Mouse (Mus musculus) v-Abl transformed pro-B cells (cell line): ENCODE data around the gene Cdh23.

Experiments used
- in situ Hi-C, 2 experiments: fragments of 400-800 bp; cut with MboI; formaldehyde crosslinking; loops; one replicate each; pipeline ENCODE4 v1.15.1; 2025; ENCODE audit not compliant: unreplicated experiment in 2 of 2

The Cdh23 gene

DNA sequence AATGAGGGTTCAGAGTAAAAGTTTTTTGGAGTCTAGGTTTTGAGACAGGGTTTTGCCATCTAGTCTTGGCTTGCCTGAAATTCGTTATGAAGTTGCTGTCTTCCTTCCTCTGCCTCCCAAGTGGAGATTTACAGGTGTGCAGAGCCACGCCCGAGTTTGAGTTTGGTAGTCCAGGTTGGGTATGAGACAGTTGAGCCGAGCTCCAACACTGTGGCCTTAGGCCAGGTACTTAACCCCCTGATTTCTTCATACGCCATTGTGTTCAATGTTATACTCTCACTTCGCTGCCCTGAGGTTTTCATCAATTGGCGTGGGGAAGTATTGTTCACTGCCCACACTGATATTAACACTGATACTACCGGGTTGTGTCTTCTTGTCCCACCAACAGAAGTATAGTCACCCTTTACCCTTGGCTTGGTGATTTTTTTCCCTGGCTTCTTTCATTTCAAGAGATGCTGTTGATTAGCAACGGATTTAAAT is 414.7 kb downstream of the Cdh23 start:
- in situ Hi-C loops = loop anchor here in 1 of 2 experiments (10.0 kb wide), 1 partner anchor 463 kb away; no protein-coding TSS in a partner anchor

DNA sequence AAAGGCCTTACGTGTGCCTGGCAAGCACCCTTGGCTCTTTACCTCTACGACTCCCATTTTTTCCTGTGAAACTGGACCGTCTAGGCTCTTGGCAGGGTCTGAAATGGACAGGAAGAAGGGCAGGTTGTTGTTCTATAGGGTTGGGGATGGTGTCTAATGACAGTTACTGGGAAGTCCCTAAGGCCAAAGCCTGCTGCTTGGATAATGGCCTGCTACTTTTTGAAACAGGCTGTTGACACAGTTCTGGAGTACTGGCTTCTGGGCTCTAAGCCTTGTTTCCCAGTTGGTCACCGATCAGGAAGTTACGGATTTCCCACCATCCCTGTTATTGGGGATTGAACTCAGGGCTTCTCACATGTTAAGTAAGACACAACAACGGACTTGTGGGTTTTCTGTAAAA is 415.9 kb downstream of the Cdh23 start:
- in situ Hi-C loops = loop anchor here in 1 of 2 experiments (10.0 kb wide), 1 partner anchor 464 kb away; no protein-coding TSS in a partner anchor

DNA sequence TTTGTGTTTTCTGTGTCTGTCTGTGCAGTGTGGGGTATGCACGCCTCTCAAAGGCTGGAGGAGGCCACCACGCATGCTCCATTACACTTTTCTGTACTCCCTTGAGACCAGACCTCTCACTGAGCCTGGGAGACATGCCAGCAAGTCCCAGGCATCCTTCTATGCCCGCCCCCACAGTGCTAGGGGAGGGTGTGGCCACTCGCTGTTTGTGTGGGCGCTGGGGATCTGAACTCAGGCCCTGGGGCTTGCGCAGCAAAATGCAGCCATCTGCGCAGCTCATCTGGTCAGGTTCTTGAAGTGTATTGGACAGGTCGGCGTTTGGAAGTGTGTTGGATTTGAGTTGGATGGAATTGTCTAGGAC is 416.4 kb downstream of the Cdh23 start:
- in situ Hi-C loops = loop anchor here in 1 of 2 experiments (10.0 kb wide), 1 partner anchor 465 kb away; no protein-coding TSS in a partner anchor

DNA sequence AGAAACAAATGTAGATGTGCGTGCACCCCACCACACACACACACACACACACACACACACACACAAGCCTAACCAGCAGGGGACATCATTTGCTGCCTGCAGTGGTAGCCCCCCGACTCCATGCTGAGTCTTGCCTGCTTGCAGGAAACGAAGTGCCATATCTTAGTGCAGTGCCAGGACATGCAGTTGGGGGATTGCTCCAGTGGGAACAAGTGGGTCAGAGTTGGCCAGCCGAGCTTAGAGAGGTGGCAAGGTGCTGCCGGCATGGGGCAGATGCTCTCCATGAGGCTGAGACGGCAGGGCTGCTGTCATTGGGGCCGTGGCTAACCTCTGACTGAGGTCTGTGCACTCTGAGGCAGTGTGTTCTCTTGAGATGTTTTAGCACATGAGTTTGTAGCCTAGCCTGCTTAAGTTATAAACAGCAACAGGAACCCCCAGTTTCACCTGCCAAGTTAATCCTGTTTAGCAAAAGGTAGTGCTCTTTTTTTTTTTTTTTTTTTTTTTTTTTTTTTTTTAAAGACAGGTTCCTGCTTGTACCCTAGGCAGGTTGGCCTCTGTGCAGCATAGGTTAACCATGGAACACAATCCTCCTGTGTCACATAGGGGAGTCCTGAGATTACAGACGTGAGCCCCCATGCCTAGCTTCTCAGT is 416.9 kb downstream of the Cdh23 start:
- in situ Hi-C loops = no loop called here

DNA sequence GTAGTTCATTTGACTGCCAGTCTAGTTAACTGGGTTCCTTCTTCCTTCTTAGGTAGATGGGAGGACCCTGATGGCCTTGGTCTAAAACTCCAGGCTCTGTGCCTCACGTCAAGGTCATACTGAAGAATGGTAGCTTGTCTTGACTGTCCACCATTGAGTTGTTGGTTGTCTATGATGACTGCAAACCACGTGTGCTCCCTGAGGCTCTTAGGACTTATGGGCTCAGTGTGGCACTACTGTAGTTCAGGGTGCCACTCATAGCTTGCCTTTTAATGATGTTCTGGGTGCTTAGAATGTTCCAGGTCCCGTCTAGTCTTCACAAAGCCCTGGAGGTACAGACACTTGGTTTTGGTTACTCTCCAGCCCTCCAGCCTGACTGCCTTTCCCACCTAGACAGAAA is 417.5 kb downstream of the Cdh23 start:
- in situ Hi-C loops = no loop called here

DNA sequence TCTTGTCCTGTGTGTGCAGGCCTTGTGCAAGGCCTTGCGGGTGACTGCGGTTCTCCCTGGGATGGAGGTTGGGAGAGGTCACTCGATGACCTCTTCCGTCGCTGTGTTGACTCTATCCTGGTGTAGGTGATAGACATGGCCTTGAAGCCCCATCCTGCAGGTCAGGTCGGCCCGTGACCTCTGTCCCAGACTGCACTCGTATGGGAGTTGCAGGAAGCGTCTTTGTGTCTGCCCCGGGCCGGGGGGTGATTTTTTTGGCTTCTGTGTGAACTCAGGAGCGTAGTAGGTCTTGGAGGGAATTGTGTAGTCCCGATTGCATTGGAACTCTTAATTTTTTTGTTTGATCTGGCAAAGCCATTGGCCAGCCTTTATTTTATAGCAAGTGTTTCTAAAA is 418.3 kb downstream of the Cdh23 start:
- in situ Hi-C loops = no loop called here

DNA sequence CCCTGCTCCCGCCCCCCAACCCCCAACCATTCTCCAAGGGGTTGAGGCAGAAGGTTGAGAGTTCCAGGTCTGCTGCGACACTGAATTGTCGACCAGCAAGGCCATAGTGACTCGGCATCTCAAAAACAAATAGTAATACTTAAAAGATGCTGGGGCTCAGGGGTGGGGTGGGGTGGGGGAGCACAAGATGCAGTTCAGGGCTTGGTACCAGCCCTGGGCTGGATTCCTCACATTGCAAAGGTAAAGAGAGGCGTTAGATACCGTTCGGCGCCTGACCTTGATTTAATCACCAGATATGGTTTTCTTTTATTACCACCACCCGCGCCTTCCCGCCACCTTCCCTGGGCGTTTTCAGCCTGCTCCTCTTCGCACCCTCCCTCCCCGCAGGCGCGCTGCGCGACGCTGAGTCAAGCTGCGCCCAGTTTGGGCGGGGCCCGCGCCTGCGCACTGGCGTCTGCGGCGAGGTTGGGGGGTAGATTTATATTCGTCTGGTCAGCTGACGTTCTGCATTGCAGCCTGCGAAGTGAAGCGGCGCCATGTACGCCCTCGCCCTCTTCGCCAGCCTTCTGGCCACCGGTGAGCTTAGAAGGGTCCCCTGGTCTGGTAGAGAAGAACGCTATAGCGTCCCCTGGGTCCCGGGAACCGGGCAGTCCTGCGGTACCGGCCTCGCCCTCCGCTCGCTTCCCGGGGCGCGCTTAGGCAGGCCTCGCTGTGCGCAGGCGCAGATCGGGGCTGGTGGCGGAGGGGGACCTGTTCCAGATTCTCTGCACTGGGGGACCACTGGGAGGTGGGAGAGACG is 418.9 kb downstream of the Cdh23 start, which contains the start of gene Psap:
Gene Psap (plus strand): TSS at position 421 of the 799 bp plus-strand sequence.
- in situ Hi-C loops = no loop called here

DNA sequence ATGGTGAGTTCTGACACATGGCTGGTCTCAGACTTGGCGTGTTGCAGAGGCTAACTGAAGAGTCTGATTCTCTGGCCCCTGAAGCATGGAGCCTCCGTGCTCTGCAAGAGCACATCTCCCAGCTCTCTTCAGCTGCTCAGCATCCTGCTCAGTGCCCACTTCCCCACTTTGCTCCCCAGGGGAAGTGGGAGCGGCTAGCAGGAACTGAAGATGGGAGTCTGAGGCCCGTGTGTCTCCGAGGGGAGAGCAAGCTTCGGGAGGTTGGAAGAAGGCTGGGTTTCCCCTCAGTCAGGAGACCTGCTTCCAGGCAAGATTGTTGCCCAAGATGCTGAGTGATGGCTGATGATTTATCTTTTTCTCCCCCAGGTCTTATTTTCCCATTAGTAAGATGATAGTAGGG is 422.9 kb downstream of the Cdh23 start:
- in situ Hi-C loops = no loop called here

DNA sequence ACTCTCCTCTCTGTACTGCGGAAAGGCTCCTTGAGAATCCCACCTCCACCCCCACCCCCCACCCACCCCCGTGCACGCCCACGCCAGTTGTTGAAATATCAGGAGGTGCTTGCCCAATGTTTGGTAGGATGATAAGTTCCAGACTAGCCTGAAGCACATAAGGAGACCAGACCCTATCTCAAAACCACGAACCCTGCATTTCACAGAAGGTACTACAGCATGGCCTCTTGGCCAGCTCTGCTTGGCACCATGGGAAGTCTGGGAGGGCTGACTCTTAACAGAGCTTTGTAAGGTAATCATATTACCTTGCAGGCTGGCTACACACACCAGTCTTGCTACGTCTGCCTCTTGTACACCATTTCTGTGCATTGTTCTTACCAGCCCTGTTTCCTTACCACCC is 424.0 kb downstream of the Cdh23 start:
- in situ Hi-C loops = no loop called here

- in situ Hi-C loops = no loop called here
Observed at GRCm38 (mm10) chr10:60271015-60271414, 425.3 kb downstream of the Cdh23 start.

GRCm38 (mm10) chr10:60269141-60270064 is 426.9 kb downstream of the Cdh23 start:
- in situ Hi-C loops = no loop called here

- in situ Hi-C loops = no loop called here
Observed at GRCm38 (mm10) chr10:60268738-60269137, 427.6 kb downstream of the Cdh23 start.

GRCm38 (mm10) chr10:60266842-60267401 is 429.4 kb downstream of the Cdh23 start:
- in situ Hi-C loops = no loop called here

GRCm38 (mm10) chr10:60265252-60265651 is 431.0 kb downstream of the Cdh23 start:
- in situ Hi-C loops = no loop called here

GRCm38 (mm10) chr10:60263351-60263750 is 432.9 kb downstream of the Cdh23 start:
- in situ Hi-C loops = no loop called here

DNA sequence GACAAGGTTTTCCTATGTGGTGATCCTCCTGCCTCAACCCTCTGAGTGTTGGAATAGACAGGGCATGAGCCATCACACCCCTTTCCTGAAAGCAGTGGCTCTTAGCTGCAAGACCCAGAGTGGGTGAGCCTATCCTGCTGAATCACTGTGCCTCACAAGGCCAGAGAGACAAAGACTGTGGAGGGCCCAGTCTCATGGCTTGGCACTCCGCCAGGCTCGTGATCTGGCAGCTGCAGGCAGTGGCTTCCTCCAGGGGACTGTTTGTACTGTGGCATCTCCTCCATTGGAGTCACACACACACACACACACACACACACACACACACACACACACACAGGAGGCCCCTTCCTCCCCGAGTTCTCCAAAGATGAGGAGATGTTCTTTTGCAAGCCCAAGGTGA is 433.9 kb downstream of the Cdh23 start:
- in situ Hi-C loops = no loop called here

GRCm38 (mm10) chr10:60261530-60261929 is 434.8 kb downstream of the Cdh23 start:
- in situ Hi-C loops = no loop called here

DNA sequence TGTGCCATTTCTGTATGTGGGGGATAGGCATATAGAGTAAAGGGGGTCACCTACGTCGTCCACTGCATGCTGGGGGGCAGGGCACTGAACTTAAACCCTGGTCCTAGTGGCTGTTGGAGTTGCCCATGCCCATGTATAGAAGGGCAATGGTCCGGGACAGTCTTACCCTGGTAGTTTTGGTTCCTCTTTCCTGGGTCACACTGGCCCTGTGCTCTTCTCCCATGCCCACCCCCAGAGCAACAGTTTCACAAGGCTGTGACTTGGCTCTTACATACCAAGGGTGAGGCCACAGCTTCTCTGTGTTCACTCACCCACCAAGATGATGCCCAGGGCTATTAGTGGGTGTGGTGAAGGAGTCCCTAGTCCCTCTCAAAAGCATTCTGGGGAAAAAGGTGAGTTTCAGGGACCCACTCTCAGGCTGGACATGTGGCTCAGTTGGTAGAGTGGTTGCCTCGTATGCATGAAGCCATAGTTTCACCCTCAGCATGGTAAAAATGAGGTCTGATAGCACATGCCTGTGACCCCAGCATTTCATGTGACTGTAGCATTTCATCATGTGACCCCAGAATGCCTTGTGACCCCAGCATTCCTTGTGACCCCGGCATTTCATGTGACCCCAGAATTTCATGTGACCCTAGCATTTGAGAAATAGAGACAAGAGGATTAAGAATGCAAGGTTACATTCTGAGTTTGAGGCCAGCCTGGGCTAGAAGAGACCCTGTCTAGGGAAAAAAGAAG is 435.6 kb downstream of the Cdh23 start:
- in situ Hi-C loops = no loop called here

GRCm38 (mm10) chr10:60257261-60257825 is 438.9 kb downstream of the Cdh23 start:
- in situ Hi-C loops = no loop called here
